In the genomic region with DNA sequence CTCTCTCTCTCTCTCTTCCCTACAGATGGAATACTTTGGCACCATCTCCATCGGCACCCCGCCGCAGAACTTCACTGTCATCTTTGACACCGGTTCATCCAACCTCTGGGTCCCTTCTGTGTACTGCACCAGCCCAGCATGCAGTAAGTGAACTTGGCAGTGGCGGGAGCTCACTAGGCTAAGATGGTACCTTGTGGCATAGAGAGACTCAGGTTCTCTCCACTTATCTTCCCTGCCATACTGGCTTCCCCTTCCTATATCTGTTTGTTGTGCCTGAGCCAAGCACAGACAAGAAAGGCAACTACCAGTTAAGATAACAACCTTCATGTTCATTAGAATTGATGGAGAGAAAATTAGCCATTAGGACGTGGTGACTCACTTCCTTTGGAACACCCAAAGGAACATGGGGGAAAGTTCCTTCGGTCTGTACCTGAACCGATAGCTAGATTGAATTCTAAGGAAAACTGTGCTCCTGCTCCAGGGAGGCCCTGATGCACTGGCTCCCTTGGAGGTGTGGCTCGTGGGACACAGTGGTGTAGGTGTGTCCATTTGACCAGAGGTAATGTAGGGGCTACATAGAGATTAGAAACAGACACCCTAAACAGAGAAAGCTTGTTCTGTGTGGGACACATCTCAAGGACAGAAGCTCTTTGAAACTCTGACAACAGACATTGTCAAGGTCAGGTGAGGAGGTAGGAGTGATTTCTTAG, we compare ENCODE assay signal across 20 mouse cellular contexts. TPM values are rescaled to one million over a fixed set of nuclear protein-coding genes. Genes with fewer than 3 reads are reported as not detected.
DNase-seq lines count a peak whose midpoint lies in the region; ATAC-seq lines count a peak whose summit lies in the region.
"Had no signal": no experiment of that assay in that cellular context is flagged by ENCODE, and none has a peak within 500 bp of the region (broad histone marks: within the 10 kb centered on the region; RNA-seq: fewer than 3 reads in every experiment).

No protein-coding gene starts in this region.

- no peaks in the 10 kb centered on the region for H3K36me3 ChIP-seq in liver, embryonic 13.5 days
- H3K36me3 ChIP-seq: hindbrain, embryonic 15.5 days; intestine, embryonic 15.5 days; limb, embryonic 12.5 days; midbrain, embryonic 13.5 days had no signal

- DNase-seq in heart, adult 11 months, result peak; percentile 53
- DNase-seq in heart, adult 9 months (ENCODE audit: low spot score in 2 of 2), result no peak
- DNase-seq in MEL-GATA-1-ER (ENCODE audit: extremely low read depth, low read depth), result peak; percentile 68
- DNase-seq in liver, embryonic 13.5 days, result no peak
- no peak for DNase-seq in frontal cortex, adult 2 months (ENCODE audit: extremely low spot score in 1 of 2, low spot score in 1 of 2)
- DNase-seq in embryo, embryonic 10.5 days (ENCODE audit: low spot score), result no peak
- DNase-seq in c-Kit-positive CD71-positive TER-119-positive erythroid progenitor cells, embryonic 14.5 days (ENCODE audit: low spot score), result no peak
- DNase-seq: cerebellum, adult 18-20 months; cerebellum, postnatal 14 days; gastrocnemius, postnatal 25 days; kidney, postnatal 36 days; lung, adult 2 months; lung, postnatal 14 days; thymus, adult 2 months had no signal

- 58% methylated on average over 9 of the region's 9 CpGs for WGBS in liver, embryonic 13.5 days (ENCODE audit: insufficient replicate concordance)

- no peaks in the 10 kb centered on the region for H3K27me3 ChIP-seq in liver, embryonic 13.5 days
- H3K27me3 ChIP-seq: hindbrain, embryonic 15.5 days; limb, embryonic 12.5 days; midbrain, embryonic 13.5 days had no signal

- no peak overlapping the region for H3K4me3 ChIP-seq in liver, embryonic 13.5 days (replicated peaks)
- H3K4me3 ChIP-seq: hindbrain, embryonic 15.5 days; intestine, embryonic 15.5 days; limb, embryonic 12.5 days; midbrain, embryonic 13.5 days had no signal

- no peak overlapping the region for H3K9ac ChIP-seq in liver, embryonic 13.5 days
- H3K9ac ChIP-seq: hindbrain, embryonic 15.5 days; intestine, embryonic 15.5 days; limb, embryonic 12.5 days; midbrain, embryonic 13.5 days had no signal

- peak; percentile 69 for ATAC-seq in liver, embryonic 13.5 days (ENCODE audit: low read depth)
- ATAC-seq in megakaryocyte-erythroid progenitor cell, adult 5-6 weeks (replicated peaks; ENCODE audit: low FRiP score, low TSS enrichment, poor library complexity, severe bottlenecking), result peak; percentile 79
- ATAC-seq: forebrain, embryonic 16.5 days; intestine, embryonic 15.5 days; midbrain, embryonic 13.5 days had no signal

- peaks cover 25% of the 10 kb centered on the region for H3K4me1 ChIP-seq in liver, embryonic 13.5 days (replicated peaks)
- H3K4me1 ChIP-seq: hindbrain, embryonic 15.5 days; intestine, embryonic 15.5 days; limb, embryonic 12.5 days; midbrain, embryonic 13.5 days had no signal

- H3K9me3 ChIP-seq in liver, embryonic 13.5 days (replicated peaks), result no peaks in the 10 kb centered on the region
- H3K9me3 ChIP-seq: hindbrain, embryonic 15.5 days; intestine, embryonic 15.5 days; limb, embryonic 12.5 days; midbrain, embryonic 13.5 days had no signal

- H3K4me2 ChIP-seq in liver, embryonic 13.5 days, result no peak overlapping the region
- H3K4me2 ChIP-seq: hindbrain, embryonic 15.5 days; intestine, embryonic 15.5 days; limb, embryonic 12.5 days; midbrain, embryonic 13.5 days had no signal

- H3K27ac ChIP-seq in liver, embryonic 13.5 days, result no peak overlapping the region
- H3K27ac ChIP-seq: hindbrain, embryonic 15.5 days; intestine, embryonic 15.5 days; limb, embryonic 12.5 days; midbrain, embryonic 13.5 days had no signal

RNA-seq across cellular contexts. Expression of gene Rab7b, which starts 25.1 kb away (rescaled TPM):
- polyA plus RNA-seq in liver, embryonic 13.5 days (2015; fragmentation: Nextera tagmentation; extraction: Ambion mirVana), result 0.93 and 1.0 TPM in 2 replicates
- not detected in 2 replicates for total RNA-seq in megakaryocyte-erythroid progenitor cell, adult 5-6 weeks (2014; fragmentation: Nextera tagmentation)
- total RNA-seq in megakaryocyte-erythroid progenitor cell, adult 5-6 weeks (2017), result 1.3 and 1.5 TPM in 2 replicates
- polyA plus RNA-seq in frontal cortex, adult 2 months (2012; rRNA removed), result 2.7 and 3.4 TPM in 2 replicates

RNA-seq across cellular contexts. Expression of gene Ctse, which starts 25.3 kb away (rescaled TPM):
- polyA plus RNA-seq in liver, embryonic 13.5 days (2015; fragmentation: Nextera tagmentation; extraction: Ambion mirVana), result 13.0 and 15.2 TPM in 2 replicates
- 337 and 406 TPM in 2 replicates for total RNA-seq in megakaryocyte-erythroid progenitor cell, adult 5-6 weeks (2014; fragmentation: Nextera tagmentation)
- total RNA-seq in megakaryocyte-erythroid progenitor cell, adult 5-6 weeks (2017), result 141 and 329 TPM in 2 replicates
- not detected in 2 replicates for polyA plus RNA-seq in frontal cortex, adult 2 months (2012; rRNA removed)
- polyA plus RNA-seq: forebrain, embryonic 16.5 days; hindbrain, embryonic 15.5 days; midbrain, embryonic 13.5 days had no signal

Comparison
In these comparisons a context has a peak if more than half of its experiments do, and no peak if none do; other contexts are left out.
1. DNase-seq: peak in heart, adult 11 months (single experiment) and MEL-GATA-1-ER (single experiment); none in heart, adult 9 months (0 of 2), liver, embryonic 13.5 days (single experiment), frontal cortex, adult 2 months (0 of 2), embryo, embryonic 10.5 days (single experiment) and c-Kit-positive CD71-positive TER-119-positive erythroid progenitor cells, embryonic 14.5 days (single experiment).
2. RNA of gene Ctse, which starts 25.3 kb away (polyA plus RNA-seq): 13.0 to 15.2 TPM in liver, embryonic 13.5 days; not detected in frontal cortex, adult 2 months; every median in the first group is over 10 times any median in the second.